Mouse (Mus musculus): Measurements from ENCODE around the gene Cd52.

- no peak for TF ChIP-seq POLR2A (IDR thresholded peaks at IDR 0.05; ENCODE audit: low read depth, low read length)
- peak; percentile 83 to 97 for TF ChIP-seq CTCF (conservative IDR thresholded peaks at IDR 0.05 in 1 of 2, IDR thresholded peaks at IDR 0.05 in 1 of 2; ENCODE audit: low read depth in 2 of 2, low read length in 2 of 2)
- no peak for TF ChIP-seq NELFE (IDR thresholded peaks at IDR 0.05; ENCODE audit: low read depth, low read length)
- no peak for TF ChIP-seq POLR2AphosphoS2 (IDR thresholded peaks at IDR 0.05; ENCODE audit: low read depth, low read length)
- no peak for TF ChIP-seq USF2 (conservative IDR thresholded peaks at IDR 0.05; ENCODE audit: low read depth, low read length)
- no peak for TF ChIP-seq TBP (conservative IDR thresholded peaks at IDR 0.05; ENCODE audit: low read depth, low read length)
- no peak for TF ChIP-seq HCFC1 (IDR thresholded peaks at IDR 0.05; ENCODE audit: low read depth, low read length)
- peak; percentile 97 for TF ChIP-seq SMC3 (IDR thresholded peaks at IDR 0.05; ENCODE audit: low read depth, low read length)
Observed at GRCm38 (mm10) chr4:134035953-134036352, 58.9 kb downstream of the Cd52 start.

All from CH12.LX (cell line).